Mouse (Mus musculus) embryonic facial prominence, embryonic 12.5 days (tissue): ENCODE results near the gene Snx15. TPM values are rescaled to one million over a fixed set of nuclear protein-coding genes. Genes with fewer than 3 reads are reported as not detected.
A peak's percentile ranks its signal among the peaks of the same experiment; 100 is the strongest.

Source experiments
- ATAC-seq: fragments of 200-750 bp; cut with Nextera tagmentation; 2 replicates; pipeline ENCODE4 v1.8.0; 2017; ENCODE audit not compliant: insufficient number of reproducible peaks, insufficient read depth, low FRiP score, low TSS enrichment
- H3K27ac ChIP-seq: fragments of 300-500 bp; sonication (generic); 2 replicates; pipeline ENCODE4 v1.5.1; 2016; ENCODE audit warnings: mild to moderate bottlenecking
- H3K27me3 ChIP-seq: fragments of 300-500 bp; sonication (generic); 2 replicates; pipeline ENCODE4 v1.6.1; 2016; ENCODE audit warnings: mild to moderate bottlenecking, moderate library complexity
- H3K36me3 ChIP-seq: fragments of 300-500 bp; sonication (generic); 2 replicates; pipeline ENCODE4 v1.6.1; 2016; ENCODE audit warnings: mild to moderate bottlenecking
- H3K4me1 ChIP-seq: fragments of 300-500 bp; sonication (generic); 2 replicates; pipeline ENCODE4 v1.6.1; 2016
- H3K4me2 ChIP-seq: fragments of 300-500 bp; sonication (generic); replicated peaks from 2 replicates; pipeline ENCODE4 v1.6.1; 2016; ENCODE audit warnings: mild to moderate bottlenecking, moderate library complexity
- H3K4me3 ChIP-seq: fragments of 300-500 bp; sonication (generic); 2 replicates; pipeline ENCODE4 v1.5.1; 2016; ENCODE audit warnings: mild to moderate bottlenecking
- H3K9ac ChIP-seq: fragments of 300-500 bp; sonication (generic); 2 replicates; pipeline ENCODE4 v1.6.1; 2016; ENCODE audit warnings: mild to moderate bottlenecking, moderate library complexity
- H3K9me3 ChIP-seq: fragments of 300-500 bp; sonication (generic); 2 replicates; pipeline ENCODE4 v1.6.1; 2016; ENCODE audit warnings: mild to moderate bottlenecking, moderate library complexity
- WGBS: fragments of 180-500 bp; shearing (Covaris S2); methylation state at CpG from one replicate; pipeline ENCODE4 v1.1.7; 2016; 5-methylcytosine and 5-hydroxymethylcytosine counted together
- polyA plus RNA-seq: library from polyadenylated mRNA; unstranded; fragments of >200 nt; fragmentation: Nextera tagmentation; extraction: Ambion mirVana; gene quantifications from 2 replicates; pipeline ENCODE4 v1.2.1, GENCODE M21; 2016

The Snx15 gene
- polyA plus RNA-seq, 1 experiment from 2014 or later, result 33.6 TPM

- no peak overlapping the region for H3K9ac ChIP-seq
- peaks cover 9% of the 10 kb centered on the region for H3K4me1 ChIP-seq
- peaks cover 55% of the 10 kb centered on the region for H3K36me3 ChIP-seq
- H3K4me3 ChIP-seq, result no peak overlapping the region
- no peaks in the 10 kb centered on the region for H3K9me3 ChIP-seq
- no peak for ATAC-seq
- no peaks in the 10 kb centered on the region for H3K27me3 ChIP-seq
- WGBS, result 93% methylated on average over 13 of the region's 13 CpGs
- no peak overlapping the region for H3K4me2 ChIP-seq
- H3K27ac ChIP-seq, result no peak overlapping the region
Measured at GRCm38 (mm10) chr19:6088841-6089240, 39.3 kb downstream of the Snx15 start.

DNA sequence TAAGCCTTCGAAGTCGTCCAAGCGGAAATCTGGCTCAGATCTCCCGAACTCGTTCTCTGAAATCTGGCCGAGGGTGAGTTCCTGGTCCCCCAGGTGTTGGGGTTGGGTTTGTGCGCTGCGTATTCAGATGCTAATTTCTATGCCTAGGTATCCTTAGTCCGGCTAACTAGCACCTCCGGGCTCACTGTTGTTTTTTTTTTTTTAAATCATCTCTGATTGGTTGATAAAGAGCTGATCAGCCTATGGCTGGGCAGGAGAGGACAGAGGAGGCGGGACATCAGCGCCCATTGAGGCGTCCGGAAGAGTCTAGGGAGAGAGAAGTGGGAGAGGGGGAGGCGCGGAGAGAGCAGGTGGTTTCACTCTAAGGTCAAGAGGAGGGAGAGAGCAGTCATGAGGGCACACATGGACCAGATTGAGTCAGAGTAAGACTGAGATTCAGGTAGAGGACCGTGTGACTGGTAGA is 42.7 kb downstream of the Snx15 start:
- no peaks in the 10 kb centered on the region for H3K27me3 ChIP-seq
- peaks cover 14% of the 10 kb centered on the region for H3K4me1 ChIP-seq
- 0% methylated on average over 17 of the region's 17 CpGs for WGBS
- peak overlapping the region; percentile 80 for H3K4me3 ChIP-seq
- peak; percentile 76 for ATAC-seq
- H3K27ac ChIP-seq, result peak overlapping the region; percentile 73; the same call in 1 of the 2 replicates
- H3K9me3 ChIP-seq, result no peaks in the 10 kb centered on the region
- H3K9ac ChIP-seq, result peak overlapping the region; percentile 79
- peaks cover 55% of the 10 kb centered on the region for H3K36me3 ChIP-seq
- peak overlapping the region; percentile 97 for H3K4me2 ChIP-seq

- Histone ChIP-seq H3K4me1 (peaks cover 14% of the 10 kb centered on the region), H3K9ac (peak within 1 kb of the TSS; percentile 79), H3K9me3 (no peaks in the 10 kb centered on the region), H3K27ac (peak within 1 kb of the TSS; percentile 73), H3K36me3 (peaks cover 55% of the 10 kb centered on the region), H3K27me3 (no peaks in the 10 kb centered on the region), H3K4me3 (peak within 1 kb of the TSS; percentile 80), H3K4me2 (peak within 1 kb of the TSS; percentile 97)
- WGBS, result under 1% methylated on average over 58 of the region's 58 CpGs
- ATAC-seq, result peak; percentile 86
Measured at GRCm38 (mm10) chr19:6084478-6085248, 43.4 kb downstream of the Snx15 start, which contains the start of the genes Zfpl1 and Cdca5. Zfpl1 (minus strand) TSS chr19:6084956. Cdca5 (plus strand) TSS chr19:6084983.

DNA sequence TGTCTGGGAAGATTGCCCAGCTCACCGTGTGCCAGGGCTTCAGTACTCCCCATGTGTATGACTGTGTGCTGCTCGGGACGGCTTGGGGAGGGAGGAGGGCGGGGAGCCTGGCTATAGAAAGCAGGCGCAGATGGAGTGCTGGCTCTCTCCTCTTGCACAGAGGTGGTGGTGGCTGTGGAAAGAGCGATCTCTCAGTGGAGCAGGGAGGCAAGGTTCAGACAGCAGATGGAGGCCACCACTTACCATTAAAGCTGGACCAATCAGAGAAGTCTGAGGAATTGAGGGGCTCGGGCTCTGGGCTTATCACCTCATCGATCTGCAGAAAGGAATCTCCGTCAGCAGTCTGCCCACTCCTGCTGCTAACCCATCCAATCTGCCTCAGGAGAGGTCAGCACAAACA is 45.9 kb downstream of the Snx15 start, which contains the start of gene Gm28374:
Gm28374 (minus strand) TSS at position 101 of the 400 bp plus-strand sequence.
- Histone ChIP-seq H3K27me3 (no peaks in the 10 kb centered on the region), H3K4me3 (no peak within 1 kb of the TSS), H3K9ac (no peak within 1 kb of the TSS), H3K36me3 (peaks cover 33% of the 10 kb centered on the region), H3K9me3 (no peaks in the 10 kb centered on the region), H3K4me1 (peaks cover 14% of the 10 kb centered on the region), H3K4me2 (no peak within 1 kb of the TSS), H3K27ac (no peak within 1 kb of the TSS)
- WGBS, result 88% methylated on average over 9 of the region's 9 CpGs
- ATAC-seq, result no peak

DNA sequence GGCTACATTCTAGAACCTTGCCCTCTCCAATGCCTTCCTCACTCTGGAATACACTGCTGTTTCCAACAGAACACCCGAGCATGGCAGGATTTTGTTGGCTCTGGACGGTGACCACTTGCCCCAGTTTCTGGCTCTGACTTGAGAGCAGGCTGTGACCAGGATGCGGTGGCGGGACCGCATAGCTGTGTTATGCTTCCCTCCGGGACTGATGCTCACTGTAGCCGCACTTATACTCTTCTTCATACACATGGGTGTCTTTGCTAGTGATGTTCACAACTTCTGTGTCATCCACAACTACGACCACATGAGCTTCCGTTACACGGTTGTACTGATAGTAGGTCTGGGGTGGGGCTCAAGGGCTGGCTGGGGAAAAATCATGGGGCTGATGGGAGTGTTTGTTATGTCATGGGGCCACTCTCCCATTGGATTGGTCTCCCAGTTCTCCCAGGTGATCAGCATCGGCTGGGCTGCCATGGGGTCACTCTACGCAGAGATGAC is 48.1 kb downstream of the Snx15 start, which contains the start of gene Tmem262:
Tmem262 (plus strand) TSS at position 51 of the 498 bp plus-strand sequence.
- no peak within 1 kb of the TSS for H3K4me2 ChIP-seq
- H3K9ac ChIP-seq, result no peak within 1 kb of the TSS
- no peaks in the 10 kb centered on the region for H3K9me3 ChIP-seq
- H3K36me3 ChIP-seq, result peaks cover 31% of the 10 kb centered on the region
- ATAC-seq, result no peak
- 91% methylated on average over 12 of the region's 12 CpGs for WGBS
- no peak within 1 kb of the TSS for H3K4me3 ChIP-seq
- peaks cover 19% of the 10 kb centered on the region for H3K4me1 ChIP-seq
- no peaks in the 10 kb centered on the region for H3K27me3 ChIP-seq
- no peak within 1 kb of the TSS for H3K27ac ChIP-seq

DNA sequence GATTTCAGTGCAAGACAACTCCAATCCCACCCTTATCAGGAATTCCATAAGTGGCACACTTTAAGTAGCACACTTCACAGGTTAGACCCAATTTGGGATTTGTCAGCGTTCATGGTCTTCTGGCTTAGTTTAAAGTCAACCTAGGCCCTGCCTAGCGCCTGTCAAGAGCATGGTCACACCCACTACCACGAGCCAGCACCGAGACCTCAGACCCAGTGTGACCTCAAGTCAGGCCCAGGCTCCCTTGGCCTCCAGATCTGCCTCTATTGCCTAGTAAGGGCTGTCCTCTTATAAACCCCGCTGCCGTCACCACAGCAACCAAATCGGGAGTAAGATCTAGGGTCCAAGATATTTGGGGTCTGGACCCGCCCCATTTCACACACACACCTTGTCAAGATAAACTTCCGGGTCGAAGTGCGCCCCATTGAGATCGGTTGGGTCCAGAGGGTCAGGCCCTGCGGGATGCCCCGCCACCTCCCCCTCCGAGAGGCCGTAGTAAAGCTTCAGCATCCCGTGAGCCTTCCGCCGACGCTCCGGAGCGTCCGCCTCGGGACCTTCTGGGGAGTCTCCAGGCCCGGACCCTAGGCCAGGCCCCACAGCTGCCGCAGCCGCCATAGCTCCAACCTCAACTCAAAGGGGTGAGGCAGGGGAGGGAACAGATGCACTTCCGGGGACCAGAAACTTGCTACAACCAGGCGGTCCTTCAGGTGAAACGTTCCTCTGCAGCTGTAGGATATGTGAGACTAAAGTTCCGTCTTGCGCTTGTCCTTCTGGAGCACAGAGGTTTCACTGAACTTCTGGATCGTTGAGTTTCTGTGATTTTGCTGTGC is 51.3 kb downstream of the Snx15 start, which contains the start of gene Vps51:
Vps51 (minus strand) TSS at position 668 of the 830 bp plus-strand sequence.
- H3K27me3 ChIP-seq, result no peaks in the 10 kb centered on the region
- H3K9ac ChIP-seq, result peak within 1 kb of the TSS; percentile 71
- H3K4me3 ChIP-seq, result peak within 1 kb of the TSS; percentile 64
- peak; percentile 80 for ATAC-seq
- H3K4me1 ChIP-seq, result peaks cover 9% of the 10 kb centered on the region
- WGBS, result 3% methylated on average over 33 of the region's 33 CpGs
- H3K9me3 ChIP-seq, result no peaks in the 10 kb centered on the region
- peak within 1 kb of the TSS; percentile 82 for H3K4me2 ChIP-seq
- peak within 1 kb of the TSS; percentile 74 for H3K27ac ChIP-seq
- peaks cover 42% of the 10 kb centered on the region for H3K36me3 ChIP-seq

GRCm38 (mm10) chr19:6073889-6074288 is 54.2 kb downstream of the Snx15 start:
- Histone ChIP-seq H3K27me3 (no peaks in the 10 kb centered on the region), H3K36me3 (peaks cover 50% of the 10 kb centered on the region), H3K4me2 (no peak overlapping the region), H3K4me1 (peaks cover 9% of the 10 kb centered on the region), H3K9ac (no peak overlapping the region), H3K9me3 (no peaks in the 10 kb centered on the region), H3K27ac (no peak overlapping the region), H3K4me3 (no peak overlapping the region)
- ATAC-seq, result no peak
- WGBS, result 89% methylated on average over 5 of the region's 5 CpGs

DNA sequence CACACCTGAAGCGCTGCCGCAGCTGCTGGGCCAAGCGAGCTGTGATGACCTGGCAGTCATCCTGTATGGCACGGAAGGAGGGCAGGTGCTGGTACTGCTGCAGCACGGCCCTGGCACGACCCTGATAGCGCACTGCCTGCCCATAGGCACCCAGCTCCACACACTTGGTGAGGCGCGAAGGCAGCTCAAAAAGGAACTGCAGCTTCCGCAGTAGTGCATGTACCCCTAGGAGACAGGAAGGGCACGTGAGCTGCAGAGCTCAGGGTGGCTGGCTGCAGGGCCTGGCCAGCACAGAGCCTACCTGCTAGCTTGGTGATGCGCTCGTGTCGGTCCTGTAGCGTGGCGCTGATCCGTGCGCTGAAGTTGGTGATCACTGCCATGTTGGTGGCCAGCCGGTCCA is 56.8 kb downstream of the Snx15 start:
- peaks cover 53% of the 10 kb centered on the region for H3K36me3 ChIP-seq
- WGBS, result 93% methylated on average over 19 of the region's 19 CpGs

GRCm38 (mm10) chr19:6070571-6071250 is 57.4 kb downstream of the Snx15 start:
- no peak overlapping the region for H3K4me3 ChIP-seq

More for the DNA sequence above, 56.8 kb downstream of the Snx15 start:
- Histone ChIP-seq H3K9ac (no peak overlapping the region), H3K4me2 (no peak overlapping the region), H3K4me3 (no peak overlapping the region), H3K4me1 (peaks cover 19% of the 10 kb centered on the region), H3K9me3 (no peaks in the 10 kb centered on the region), H3K27me3 (no peaks in the 10 kb centered on the region), H3K27ac (no peak overlapping the region)
- no peak for ATAC-seq

DNA sequence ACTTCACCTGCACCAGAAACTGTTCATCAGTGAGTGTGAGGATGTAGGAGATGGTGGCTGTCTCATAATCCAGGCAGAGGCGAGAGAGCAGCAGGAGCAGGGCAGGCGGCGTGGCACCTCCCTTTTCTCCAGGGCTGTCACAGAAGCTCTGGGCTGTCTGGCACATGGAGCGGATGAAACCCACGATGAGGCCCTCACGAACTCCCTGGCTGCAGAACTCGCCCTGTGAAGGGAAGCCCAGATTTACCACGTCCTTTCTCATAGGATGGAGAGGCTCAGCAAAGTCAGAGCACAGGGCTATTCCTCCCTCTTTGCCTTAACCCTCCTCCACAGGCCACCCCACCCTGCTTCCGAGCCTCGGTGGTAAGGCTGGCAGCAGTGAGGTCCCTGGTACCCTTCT is 58.3 kb downstream of the Snx15 start:
- Histone ChIP-seq H3K9ac (no peak overlapping the region), H3K9me3 (no peaks in the 10 kb centered on the region), H3K36me3 (peaks cover 53% of the 10 kb centered on the region), H3K27me3 (no peaks in the 10 kb centered on the region), H3K4me1 (peaks cover 15% of the 10 kb centered on the region), H3K27ac (no peak overlapping the region), H3K4me2 (no peak overlapping the region), H3K4me3 (no peak overlapping the region)
- 89% methylated on average over 10 of the region's 10 CpGs for WGBS
- ATAC-seq, result no peak

More at GRCm38 (mm10) chr19:6070571-6071250, 57.4 kb downstream of the Snx15 start:
- no peak overlapping the region for H3K9ac ChIP-seq
- no peak overlapping the region for H3K27ac ChIP-seq
- no peak overlapping the region for H3K4me2 ChIP-seq
- ATAC-seq, result no peak
- H3K36me3 ChIP-seq, result peaks cover 53% of the 10 kb centered on the region
- H3K4me1 ChIP-seq, result peaks cover 15% of the 10 kb centered on the region
- no peaks in the 10 kb centered on the region for H3K9me3 ChIP-seq
- no peaks in the 10 kb centered on the region for H3K27me3 ChIP-seq
- 90% methylated on average over 31 of the region's 31 CpGs for WGBS
